Mouse (Mus musculus) olfactory bulb, adult 2 months (tissue): ENCODE data around the gene Slc1a6.

Experiments used
- CTCF ChIP-seq: fragments of 200-500 bp; IDR thresholded peaks from 2 replicates; pipeline ENCODE4 v1.5.1; 2012; ENCODE audit warnings: low read depth, mild to moderate bottlenecking, low read length, moderate library complexity; ENCODE audit not compliant: insufficient read depth
- POLR2A ChIP-seq: fragments of 200-500 bp; IDR thresholded peaks from 2 replicates; pipeline ENCODE4 v1.6.1; 2012; ENCODE audit warnings: mild to moderate bottlenecking, low read depth, low read length, moderate library complexity; ENCODE audit not compliant: insufficient read depth

DNA sequence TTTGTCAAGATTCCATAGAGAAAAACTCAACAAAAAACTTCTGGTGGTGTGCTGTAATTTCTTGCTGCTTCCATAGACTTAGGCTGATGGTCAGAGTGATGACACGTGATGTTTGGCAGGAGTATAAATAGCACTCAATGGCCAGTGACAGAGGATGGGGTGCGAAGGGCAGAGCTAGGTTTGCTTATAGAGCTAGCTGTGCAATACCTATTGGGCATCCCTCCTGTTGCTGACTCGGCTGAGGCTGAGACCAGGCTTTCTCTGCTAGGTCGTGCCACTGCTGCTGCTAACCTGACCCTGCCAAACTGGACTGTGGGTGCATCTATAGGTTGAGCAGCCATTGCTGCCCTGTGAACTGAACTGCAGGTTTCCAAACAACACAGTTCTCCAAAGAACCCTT, 40.5 kb upstream of the Slc1a6 start:
- TF ChIP-seq CTCF = no peak
- TF ChIP-seq POLR2A = no peak
